Mouse (Mus musculus): ENCODE data around the gene Hmcn1.

DNA sequence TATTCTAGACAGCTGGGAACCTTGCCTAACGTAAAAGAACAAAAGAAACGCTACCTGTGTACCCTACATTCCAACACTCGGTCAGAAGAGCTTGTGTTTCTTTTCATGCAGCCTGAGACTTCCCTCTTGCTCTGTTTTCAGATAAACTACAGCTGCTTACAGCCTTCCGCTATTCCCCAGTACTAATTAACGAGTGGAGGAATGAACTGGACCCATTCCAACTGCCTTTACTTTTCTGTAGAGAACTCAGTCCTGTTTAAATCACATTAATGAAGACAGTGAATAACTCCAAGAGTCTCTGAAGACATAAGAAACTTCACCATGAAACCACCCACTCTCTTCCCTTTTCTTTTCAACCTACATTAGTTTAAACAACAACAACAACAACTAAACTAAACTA is 10.8 kb upstream of the Hmcn1 start:
- TF ChIP-seq CTCF (IDR thresholded peaks at IDR 0.05; ENCODE audit: low read depth, low read length) = no peak
- no peak for TF ChIP-seq EP300 (IDR thresholded peaks at IDR 0.05; ENCODE audit: insufficient read depth, low read depth, low read length)
- TF ChIP-seq POLR2A (IDR thresholded peaks at IDR 0.05; ENCODE audit: insufficient read depth, low read length) = no peak
